Mouse (Mus musculus) NIH3T3 (cell line): ENCODE data around the gene Dixdc1.

Experiments
- DNase-seq: peaks from one replicate; pipeline ENCODE4 v3.0.0-alpha.2; 2012; ENCODE audit warnings: low read depth

Dixdc1 gene

GRCm38 (mm10) chr9:50698418-50699409 is 40.6 kb downstream of the Dixdc1 start:
- DNase-seq = peak; percentile 48

GRCm38 (mm10) chr9:50697706-50698041 is 41.6 kb downstream of the Dixdc1 start:
- peak; percentile 86 for DNase-seq

GRCm38 (mm10) chr9:50696851-50697705 is 42.2 kb downstream of the Dixdc1 start:
- peak; percentile 4 for DNase-seq

- DNase-seq = no peak
Observed at GRCm38 (mm10) chr9:50695153-50695552, 44.2 kb downstream of the Dixdc1 start.

GRCm38 (mm10) chr9:50693631-50694030 is 45.7 kb downstream of the Dixdc1 start:
- peak; percentile 48 for DNase-seq

- no peak for DNase-seq
Observed at GRCm38 (mm10) chr9:50692626-50693580, 46.4 kb downstream of the Dixdc1 start.

GRCm38 (mm10) chr9:50686866-50687652 is 52.3 kb downstream of the Dixdc1 start:
- DNase-seq = no peak

- no peak for DNase-seq
Observed at GRCm38 (mm10) chr9:50681727-50682126, 57.6 kb downstream of the Dixdc1 start.

- no peak for DNase-seq
Observed at GRCm38 (mm10) chr9:50679406-50679805, 59.9 kb downstream of the Dixdc1 start.

- no peak for DNase-seq
Observed at GRCm38 (mm10) chr9:50674771-50675170, 64.5 kb downstream of the Dixdc1 start.

- peak; percentile 81 for DNase-seq
Observed at GRCm38 (mm10) chr9:50670690-50671089, 68.6 kb downstream of the Dixdc1 start.

GRCm38 (mm10) chr9:50667579-50668498 is 71.5 kb downstream of the Dixdc1 start:
- DNase-seq = no peak

GRCm38 (mm10) chr9:50666442-50666841 is 72.9 kb downstream of the Dixdc1 start:
- DNase-seq = no peak

- no peak for DNase-seq
Observed at GRCm38 (mm10) chr9:50664826-50665225, 74.5 kb downstream of the Dixdc1 start.

- peak; percentile 25 for DNase-seq
Observed at GRCm38 (mm10) chr9:50660431-50660830, 78.9 kb downstream of the Dixdc1 start.

- peak; percentile 86 for DNase-seq
Observed at GRCm38 (mm10) chr9:50659392-50660217, 79.7 kb downstream of the Dixdc1 start, which contains the start of gene Dlat. TSS of gene Dlat (minus strand) at chr9:50659780.

- DNase-seq = peak; percentile 14
Observed at GRCm38 (mm10) chr9:50658941-50659388, 80.4 kb downstream of the Dixdc1 start.

- DNase-seq = no peak
Observed at GRCm38 (mm10) chr9:50658391-50658790, 80.9 kb downstream of the Dixdc1 start.

GRCm38 (mm10) chr9:50650503-50650902 is 88.8 kb downstream of the Dixdc1 start:
- no peak for DNase-seq
